Mouse (Mus musculus) B cell, adult 62 days (primary cell): ENCODE data around the gene Adam3. TPM values are rescaled to one million over a fixed set of nuclear protein-coding genes. Genes with fewer than 3 reads are reported as not detected.

ENCODE experiments used
- total RNA-seq: library from RNA; stranded (reverse); gene quantifications from 4 replicates; pipeline ENCODE4 v1.2.4, GENCODE M21; 2023

Gene Adam3
- total RNA-seq = not detected in 4 replicates

DNA sequence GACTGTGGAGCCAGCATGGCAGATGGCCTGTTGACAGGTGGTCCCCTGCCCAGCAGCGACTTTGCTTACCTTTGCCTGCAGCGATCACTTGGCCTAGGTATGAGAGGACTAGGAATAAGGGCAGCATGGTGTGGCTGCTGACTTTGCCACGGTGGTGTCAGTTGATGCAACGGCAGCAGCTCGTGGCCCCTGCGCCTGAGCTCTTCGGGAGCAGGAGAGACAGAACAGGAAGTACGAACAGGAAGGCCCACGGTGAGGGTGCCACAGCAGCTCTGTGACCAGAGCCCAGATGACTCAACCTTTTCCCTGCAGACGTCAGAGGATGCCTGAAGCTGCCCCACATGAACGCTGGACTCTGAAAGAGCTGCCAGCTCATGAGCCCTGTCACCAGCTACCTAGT is at the start of gene Adam3:
Adam3 (minus strand) TSS at position 223 of the 400 bp plus-strand sequence.

Other genes starting within 250 kb of the Adam3 start
- gene Adam5, start 98.5 kb upstream of the Adam3 start, total RNA-seq = not detected in 4 replicates